Mouse (Mus musculus): ENCODE results near the gene Nrgn.

GRCm38 (mm10) chr9:37583594-37583993, 30.9 kb upstream of the Nrgn start:
- TF ChIP-seq CTCF (IDR thresholded peaks at IDR 0.05; ENCODE audit: low read depth) (no peak), EP300 (IDR thresholded peaks at IDR 0.05; ENCODE audit: low read depth) (no peak)
